Mouse (Mus musculus): ENCODE measurements at regions not wholly inside any gene's neighbourhood (a gene's known extent, or its start where the extent isn't known, plus 50 kb on each side); places are given as distances from the start of the nearest gene placed in this dataset.

- no peaks in the 10 kb centered on the region for H3K9me3 ChIP-seq (replicated peaks)
- H3K4me1 ChIP-seq = peaks cover 35% of the 10 kb centered on the region
- WGBS = 83% methylated on average over 9 of the region's 9 CpGs
- H3K36me3 ChIP-seq = no peaks in the 10 kb centered on the region
- no peak overlapping the region for H3K4me3 ChIP-seq
- H3K27me3 ChIP-seq (ENCODE audit: low read depth, poor library complexity, severe bottlenecking) = no peaks in the 10 kb centered on the region
- no peak for DNase-seq (ENCODE audit: low spot score)
- 0 out of 2 replicates have a peak overlapping the region, but pooled peaks have one; percentile 66 for H3K27ac ChIP-seq
Measured at GRCm38 (mm10) chr8:126877039-126877365, 68.6 kb downstream of the Tomm20 start.

DNA sequence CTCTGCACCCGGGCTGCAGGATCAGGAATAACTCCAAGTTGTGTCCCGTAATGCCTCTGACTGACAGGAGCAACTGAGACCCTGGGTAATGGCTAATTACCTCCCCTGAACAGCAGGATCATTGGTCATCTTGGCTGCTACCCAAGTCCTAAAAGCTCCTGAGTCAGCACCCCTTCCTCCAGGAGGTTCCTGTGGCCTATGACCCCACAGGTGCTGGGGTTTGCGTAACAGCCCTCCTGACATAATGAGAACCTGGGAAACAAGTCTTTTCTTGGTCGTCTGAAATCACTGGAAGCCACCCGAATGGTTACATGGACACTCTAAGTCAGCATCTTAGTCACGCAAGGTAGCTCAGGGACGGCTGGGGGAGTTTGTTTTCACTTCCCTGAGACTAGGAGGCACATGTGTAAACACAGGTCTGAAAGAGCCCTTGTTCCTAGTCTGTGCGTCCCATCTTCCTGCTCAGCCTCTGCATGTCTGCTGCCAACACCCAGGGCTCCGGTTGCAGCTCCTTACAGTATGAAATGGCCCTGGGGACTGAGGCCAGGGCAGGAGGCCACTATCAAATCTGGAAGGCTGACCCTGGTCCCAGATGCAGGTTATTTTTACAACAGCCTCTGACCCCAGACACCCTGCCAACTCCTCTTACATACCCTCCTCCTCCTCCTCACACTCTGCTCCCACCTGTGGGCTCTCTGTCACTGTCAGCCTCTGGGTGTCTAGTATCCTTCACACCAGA, 69.2 kb downstream of the Tomm20 start:
- no peaks in the 10 kb centered on the region for H3K27me3 ChIP-seq (ENCODE audit: low read depth, poor library complexity, severe bottlenecking)
- H3K27ac ChIP-seq = peak overlapping the region; percentile 66; the same call in 1 of the 2 replicates
- no peak for DNase-seq (ENCODE audit: low spot score)
- H3K36me3 ChIP-seq = no peaks in the 10 kb centered on the region
- H3K4me3 ChIP-seq = no peak overlapping the region
- 56% methylated on average over 9 of the region's 9 CpGs for WGBS
- H3K4me1 ChIP-seq = peaks cover 35% of the 10 kb centered on the region
- H3K9me3 ChIP-seq (replicated peaks) = no peaks in the 10 kb centered on the region

GRCm38 (mm10) chr8:126875491-126876155, 70.0 kb downstream of the Tomm20 start:
- 93% methylated on average over 7 of the region's 7 CpGs for WGBS
- no peak overlapping the region; the same call in 1 of the 2 replicates for H3K27ac ChIP-seq
- DNase-seq (ENCODE audit: low spot score) = no peak
- no peaks in the 10 kb centered on the region for H3K9me3 ChIP-seq (replicated peaks)
- no peak overlapping the region for H3K4me3 ChIP-seq
- H3K4me1 ChIP-seq = peaks cover 35% of the 10 kb centered on the region
- H3K27me3 ChIP-seq (ENCODE audit: low read depth, poor library complexity, severe bottlenecking) = no peaks in the 10 kb centered on the region
- no peaks in the 10 kb centered on the region for H3K36me3 ChIP-seq

- WGBS = 96% methylated on average over 1 of the region's 1 CpGs
- peaks cover 35% of the 10 kb centered on the region for H3K4me1 ChIP-seq
- H3K27me3 ChIP-seq (ENCODE audit: low read depth, poor library complexity, severe bottlenecking) = no peaks in the 10 kb centered on the region
- no peak overlapping the region for H3K4me3 ChIP-seq
- no peaks in the 10 kb centered on the region for H3K9me3 ChIP-seq (replicated peaks)
- DNase-seq (ENCODE audit: low spot score) = no peak
- no peak overlapping the region for H3K27ac ChIP-seq
- no peaks in the 10 kb centered on the region for H3K36me3 ChIP-seq
Measured at GRCm38 (mm10) chr8:126874846-126875245, 70.8 kb downstream of the Tomm20 start.

- peaks cover 35% of the 10 kb centered on the region for H3K4me1 ChIP-seq
- no peaks in the 10 kb centered on the region for H3K27me3 ChIP-seq (ENCODE audit: low read depth, poor library complexity, severe bottlenecking)
- H3K9me3 ChIP-seq (replicated peaks) = no peaks in the 10 kb centered on the region
- no peak for DNase-seq (ENCODE audit: low spot score)
- H3K36me3 ChIP-seq = no peaks in the 10 kb centered on the region
- 85% methylated on average over 6 of the region's 6 CpGs for WGBS
- H3K4me3 ChIP-seq = no peak overlapping the region
- H3K27ac ChIP-seq = peak overlapping the region; percentile 53; the same call in 1 of the 2 replicates
Measured at GRCm38 (mm10) chr8:126874126-126874730, 71.4 kb downstream of the Tomm20 start.

GRCm38 (mm10) chr8:126873306-126873705, 72.3 kb downstream of the Tomm20 start:
- H3K4me3 ChIP-seq = no peak overlapping the region
- H3K27ac ChIP-seq = no peak overlapping the region
- H3K27me3 ChIP-seq (ENCODE audit: low read depth, poor library complexity, severe bottlenecking) = no peaks in the 10 kb centered on the region
- DNase-seq (ENCODE audit: low spot score) = no peak
- H3K36me3 ChIP-seq = no peaks in the 10 kb centered on the region
- no peaks in the 10 kb centered on the region for H3K9me3 ChIP-seq (replicated peaks)
- H3K4me1 ChIP-seq = peaks cover 35% of the 10 kb centered on the region
- WGBS = 51% methylated on average over 7 of the region's 7 CpGs

DNA sequence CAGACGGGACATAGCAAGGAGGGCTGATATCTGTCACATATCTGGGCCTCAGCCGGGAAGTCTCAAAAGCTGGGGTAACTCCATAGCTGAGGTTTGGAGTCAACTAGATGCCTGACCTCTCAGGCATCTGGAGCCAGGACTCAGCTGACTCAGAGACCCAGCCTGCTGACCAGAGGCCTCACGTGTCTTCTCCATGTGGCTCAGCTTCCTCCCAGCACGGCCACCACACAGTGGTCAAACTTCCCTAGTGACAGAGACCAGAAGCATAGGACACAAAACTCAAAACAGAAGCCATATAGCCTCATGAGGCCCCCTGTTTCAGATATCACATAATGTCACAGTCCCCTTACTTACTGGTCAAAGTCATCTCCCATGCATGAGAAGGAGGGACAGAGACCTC, 73.1 kb downstream of the Tomm20 start:
- H3K27ac ChIP-seq = no peak overlapping the region

DNA sequence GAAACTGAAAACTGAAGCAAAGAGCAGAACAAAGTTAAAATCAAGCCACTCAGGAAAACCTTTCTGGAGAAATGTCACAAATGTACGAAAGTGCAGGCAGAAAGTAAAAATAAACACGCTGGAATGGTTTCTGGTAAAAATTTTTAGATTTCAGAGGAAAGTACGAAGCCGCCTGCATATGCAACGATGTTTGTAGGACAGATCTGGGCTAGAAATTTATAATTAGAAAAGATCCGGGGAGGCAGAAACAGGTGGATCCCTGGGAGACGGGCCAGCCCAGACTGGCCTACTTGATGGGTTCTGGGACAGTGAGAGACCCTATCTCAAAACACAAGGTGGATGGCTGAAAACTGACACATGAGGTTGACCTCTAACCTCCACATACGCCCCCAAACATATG, 73.5 kb downstream of the Tomm20 start:
- no peak for DNase-seq (ENCODE audit: low spot score)
- H3K27ac ChIP-seq = no peak overlapping the region
- H3K4me1 ChIP-seq = peaks cover 35% of the 10 kb centered on the region
- no peaks in the 10 kb centered on the region for H3K27me3 ChIP-seq (ENCODE audit: low read depth, poor library complexity, severe bottlenecking)
- H3K4me3 ChIP-seq = no peak overlapping the region
- H3K9me3 ChIP-seq (replicated peaks) = no peaks in the 10 kb centered on the region
- no peaks in the 10 kb centered on the region for H3K36me3 ChIP-seq
- 94% methylated on average over 8 of the region's 8 CpGs for WGBS

More for the DNA sequence above, 73.1 kb downstream of the Tomm20 start:
- Histone ChIP-seq H3K4me1 (peaks cover 35% of the 10 kb centered on the region), H3K27me3 (ENCODE audit: low read depth, poor library complexity, severe bottlenecking) (no peaks in the 10 kb centered on the region), H3K36me3 (no peaks in the 10 kb centered on the region), H3K9me3 (replicated peaks) (no peaks in the 10 kb centered on the region), H3K4me3 (no peak overlapping the region)
- no peak for DNase-seq (ENCODE audit: low spot score)
- 88% methylated on average over 4 of the region's 4 CpGs for WGBS

DNA sequence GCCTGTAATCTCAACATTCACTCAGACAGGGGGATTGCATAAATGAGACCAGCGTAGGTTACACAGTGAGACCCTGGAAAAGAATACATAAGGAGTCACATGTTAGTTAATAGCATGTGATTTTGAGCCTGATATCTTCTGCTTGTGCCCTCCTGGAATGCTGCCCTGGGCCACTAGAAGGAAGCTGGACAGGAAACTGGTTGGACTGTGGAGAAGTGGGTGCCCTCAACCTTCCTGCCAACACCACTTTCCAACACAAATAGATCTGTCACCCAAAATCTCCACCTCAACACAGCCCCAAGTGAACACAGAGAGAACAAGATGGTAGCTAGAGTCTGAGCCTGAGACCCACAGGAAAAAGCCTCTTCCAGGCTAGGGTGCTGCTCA, 76.2 kb downstream of the Tomm20 start:
- WGBS = 94% methylated on average over 1 of the region's 1 CpGs
- Histone ChIP-seq H3K9me3 (replicated peaks) (no peaks in the 10 kb centered on the region), H3K27me3 (ENCODE audit: low read depth, poor library complexity, severe bottlenecking) (no peaks in the 10 kb centered on the region), H3K4me1 (peaks cover 20% of the 10 kb centered on the region), H3K36me3 (no peaks in the 10 kb centered on the region), H3K4me3 (no peak overlapping the region), H3K27ac (no peak overlapping the region)
- no peak for DNase-seq (ENCODE audit: low spot score)

DNA sequence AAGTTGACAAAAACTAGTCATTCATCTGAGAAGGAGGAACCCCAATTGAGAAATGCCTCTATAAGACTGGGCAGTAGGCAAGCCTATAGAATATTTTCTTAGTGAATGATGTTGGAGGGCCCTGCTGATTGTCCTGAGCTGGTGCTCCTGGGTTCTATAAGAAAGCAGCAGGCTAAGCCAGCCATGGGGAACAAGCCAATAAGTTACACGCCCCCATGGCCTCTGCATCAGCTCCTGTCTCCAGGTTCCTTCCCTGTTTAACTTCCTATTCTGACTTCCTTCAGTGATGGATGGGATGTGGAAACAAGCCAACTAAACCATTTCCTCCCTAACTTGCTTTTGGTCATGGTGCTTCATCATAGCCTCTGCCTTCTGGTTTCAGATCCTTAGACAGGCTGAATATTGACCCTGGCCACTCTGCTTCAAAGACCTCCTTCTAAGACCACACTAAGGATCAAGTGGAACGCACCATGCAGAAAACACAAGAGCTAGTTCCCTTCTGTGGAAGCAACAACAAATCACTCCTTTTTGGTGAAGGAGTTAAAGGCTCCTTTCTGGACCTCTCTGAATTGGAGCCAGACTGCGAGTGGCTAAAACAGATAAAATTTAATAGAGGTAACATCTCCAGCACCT, 76.7 kb downstream of the Tomm20 start:
- Histone ChIP-seq H3K4me3 (no peak overlapping the region), H3K27me3 (ENCODE audit: low read depth, poor library complexity, severe bottlenecking) (no peaks in the 10 kb centered on the region), H3K4me1 (peaks cover 16% of the 10 kb centered on the region), H3K36me3 (no peaks in the 10 kb centered on the region), H3K27ac (no peak overlapping the region), H3K9me3 (replicated peaks) (no peaks in the 10 kb centered on the region)
- WGBS = 81% methylated on average over 3 of the region's 3 CpGs
- DNase-seq (ENCODE audit: low spot score) = no peak

DNA sequence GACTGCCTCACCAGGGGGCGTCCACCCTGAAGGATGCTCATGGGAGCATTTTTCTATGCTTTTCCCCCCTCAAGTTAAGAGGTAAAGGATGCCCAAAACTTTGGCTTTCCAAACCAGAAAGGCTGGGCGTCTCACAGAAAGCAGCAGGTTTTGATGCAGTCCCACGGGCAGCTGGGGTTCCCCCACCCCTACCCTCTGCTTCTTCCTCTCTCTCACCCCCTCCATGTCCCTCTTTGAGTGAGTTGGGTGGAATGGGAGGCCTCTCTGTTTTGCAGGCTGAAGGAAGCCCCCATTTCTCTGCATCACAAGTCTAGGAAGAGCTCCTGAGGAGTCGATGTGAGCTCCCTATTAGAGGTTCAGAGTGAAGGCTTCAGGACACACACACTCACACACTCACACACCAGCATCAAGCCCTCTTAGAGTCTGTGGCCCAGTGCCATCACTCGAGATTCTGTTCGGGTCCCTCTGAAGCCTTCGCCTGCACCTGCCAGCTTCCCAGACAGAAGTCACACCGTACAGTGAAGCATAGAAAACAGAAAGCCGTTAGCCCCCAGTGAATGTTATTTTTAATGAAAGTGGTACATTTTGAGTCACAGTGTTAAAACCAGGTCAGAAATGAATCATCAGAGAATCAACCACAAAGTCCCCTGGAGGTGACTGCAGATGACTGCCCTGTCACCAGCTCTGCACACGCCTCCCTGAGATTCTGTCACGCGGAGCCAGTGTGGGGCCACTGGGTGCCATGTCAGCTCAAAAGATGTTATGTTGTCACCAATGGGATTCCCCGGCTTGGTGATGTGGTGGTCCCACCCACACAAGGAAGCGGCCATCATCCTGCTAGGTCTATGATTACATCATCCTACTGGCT, 78.3 kb downstream of the Tomm20 start:
- Histone ChIP-seq H3K9me3 (replicated peaks) (no peaks in the 10 kb centered on the region), H3K27ac (no peak overlapping the region), H3K27me3 (ENCODE audit: low read depth, poor library complexity, severe bottlenecking) (no peaks in the 10 kb centered on the region), H3K4me3 (no peak overlapping the region), H3K36me3 (no peaks in the 10 kb centered on the region), H3K4me1 (peaks cover under 1% of the 10 kb centered on the region; the same call in 1 of the 2 replicates)
- 90% methylated on average over 14 of the region's 14 CpGs for WGBS
- DNase-seq (ENCODE audit: low spot score) = no peak

- no peak for DNase-seq (ENCODE audit: low spot score)
- no peaks in the 10 kb centered on the region for H3K27me3 ChIP-seq (ENCODE audit: low read depth, poor library complexity, severe bottlenecking)
- peaks cover 4% of the 10 kb centered on the region; the same call in 1 of the 2 replicates for H3K4me1 ChIP-seq
- H3K27ac ChIP-seq = no peak overlapping the region
- 91% methylated on average over 10 of the region's 10 CpGs for WGBS
- no peaks in the 10 kb centered on the region for H3K9me3 ChIP-seq (replicated peaks)
- H3K4me3 ChIP-seq = no peak overlapping the region
- no peaks in the 10 kb centered on the region for H3K36me3 ChIP-seq
Measured at GRCm38 (mm10) chr8:126864314-126864948, 81.2 kb downstream of the Tomm20 start.
